In genomic region chr19:4333100-4333775, GRCm38 (mm10) we compare ENCODE assay signal across 7 mouse cellular contexts. TPM values are rescaled to one million over a fixed set of nuclear protein-coding genes. Genes with fewer than 3 reads are reported as not detected.
DNase-seq lines count a peak whose midpoint lies in the region; ATAC-seq and TF ChIP-seq lines count a peak whose summit lies in the region.

No protein-coding gene starts in this region.

- TF ChIP-seq CTCF in liver, postnatal 0 days (IDR thresholded peaks at IDR 0.05; ENCODE audit: low read depth), result no peak

- WGBS in hindbrain, embryonic 15.5 days, result under 1% methylated on average over 13 of the region's 13 CpGs
- WGBS in liver, postnatal 0 days (ENCODE audit: insufficient replicate concordance), result under 1% methylated on average over 13 of the region's 13 CpGs
- WGBS in stomach, embryonic 16.5 days, result 0% methylated on average over 13 of the region's 13 CpGs

- H3K27me3 ChIP-seq in hindbrain, embryonic 15.5 days, result no peaks in the 10 kb centered on the region
- no peaks in the 10 kb centered on the region for H3K27me3 ChIP-seq in liver, postnatal 0 days (ENCODE audit: insufficient read depth, low read length)
- no peaks in the 10 kb centered on the region for H3K27me3 ChIP-seq in stomach, embryonic 16.5 days (ENCODE audit: control insufficient read depth, insufficient read depth, low read length)

- peak overlapping the region; percentile 53 for H3K4me3 ChIP-seq in hindbrain, embryonic 15.5 days
- peak overlapping the region; percentile 61 for H3K4me3 ChIP-seq in liver, postnatal 0 days (ENCODE audit: low read depth, low read length)
- H3K4me3 ChIP-seq in stomach, embryonic 16.5 days (replicated peaks; ENCODE audit: low read length), result peak overlapping the region; percentile 67

- peak overlapping the region; percentile 88 for H3K27ac ChIP-seq in hindbrain, embryonic 15.5 days (replicated peaks)
- H3K27ac ChIP-seq in liver, postnatal 0 days (ENCODE audit: low read depth), result peak overlapping the region; percentile 86
- H3K27ac ChIP-seq in stomach, embryonic 16.5 days (ENCODE audit: low read length), result peak overlapping the region; percentile 96

- H3K9me3 ChIP-seq in hindbrain, embryonic 15.5 days, result no peaks in the 10 kb centered on the region
- no peaks in the 10 kb centered on the region for H3K9me3 ChIP-seq in liver, postnatal 0 days (ENCODE audit: low read length)
- no peaks in the 10 kb centered on the region for H3K9me3 ChIP-seq in stomach, embryonic 16.5 days (replicated peaks; ENCODE audit: control insufficient read depth, low read length)

- peak; percentile 42; the same call in 1 of the 2 replicates for ATAC-seq in erythroblast, adult 5-6 weeks (replicated peaks; ENCODE audit: low FRiP score, poor library complexity, severe bottlenecking)
- ATAC-seq in hindbrain, embryonic 15.5 days (ENCODE audit: low FRiP score, low read depth), result peak; percentile 44
- peak; percentile 47 for ATAC-seq in liver, postnatal 0 days
- peak; percentile 30; the same call in 1 of the 2 replicates for ATAC-seq in stomach, embryonic 16.5 days (ENCODE audit: insufficient read depth, low FRiP score)

- H3K4me2 ChIP-seq in hindbrain, embryonic 15.5 days, result peak overlapping the region; percentile 78
- peak overlapping the region; percentile 88 for H3K4me2 ChIP-seq in liver, postnatal 0 days (ENCODE audit: low read depth, low read length)
- H3K4me2 ChIP-seq in stomach, embryonic 16.5 days (ENCODE audit: low read depth, low read length), result peak overlapping the region; percentile 93

- H3K36me3 ChIP-seq in hindbrain, embryonic 15.5 days, result peaks cover 25% of the 10 kb centered on the region
- H3K36me3 ChIP-seq in liver, postnatal 0 days (replicated peaks; ENCODE audit: insufficient read depth, low read length), result peaks cover 29% of the 10 kb centered on the region
- no peaks in the 10 kb centered on the region; the same call in none of the 2 replicates for H3K36me3 ChIP-seq in stomach, embryonic 16.5 days (ENCODE audit: control insufficient read depth, insufficient read depth, low read length)

- H3K9ac ChIP-seq in hindbrain, embryonic 15.5 days, result peak overlapping the region; percentile 59
- H3K9ac ChIP-seq in liver, postnatal 0 days (replicated peaks), result peak overlapping the region; percentile 72
- peak overlapping the region; percentile 80 for H3K9ac ChIP-seq in stomach, embryonic 16.5 days (ENCODE audit: low read length)

- TF ChIP-seq EP300 in liver, postnatal 0 days (IDR thresholded peaks at IDR 0.05; ENCODE audit: low read depth), result no peak

- peaks cover 40% of the 10 kb centered on the region for H3K4me1 ChIP-seq in hindbrain, embryonic 15.5 days (replicated peaks)
- peaks cover 33% of the 10 kb centered on the region for H3K4me1 ChIP-seq in liver, postnatal 0 days (ENCODE audit: insufficient read depth)
- H3K4me1 ChIP-seq in stomach, embryonic 16.5 days (ENCODE audit: control insufficient read depth, insufficient read depth, low read length), result peaks cover 25% of the 10 kb centered on the region

- peak; percentile 38 for DNase-seq in retina, embryonic 14.5 days (ENCODE audit: low spot score)
- DNase-seq in retina, postnatal 1 day, result no peak
- DNase-seq in adipocyte (ENCODE audit: low spot score), result peak; percentile 74
- DNase-seq in liver, postnatal 0 days, result peak; percentile 33

RNA-seq across cellular contexts. Expression of gene Grk2, which starts 27.2 kb away (rescaled TPM):
- 63.4 and 93.2 TPM in 2 replicates for total RNA-seq in erythroblast, adult 5-6 weeks (2015; ENCODE audit: low replicate concordance)
- 40.1 and 60.1 TPM in 2 replicates for total RNA-seq in erythroblast, adult 5-6 weeks (2017; ENCODE audit: low replicate concordance)
- polyA plus RNA-seq in hindbrain, embryonic 15.5 days (2015; fragmentation: Nextera tagmentation; extraction: Ambion mirVana), result 25.7 and 31.9 TPM in 2 replicates
- polyA plus RNA-seq in liver, postnatal 0 days (2015; fragmentation: Nextera tagmentation; extraction: Ambion mirVana), result 11.9 and 14.8 TPM in 2 replicates
- 18.0 and 20.0 TPM in 2 replicates for polyA plus RNA-seq in stomach, embryonic 16.5 days (2015; fragmentation: Nextera tagmentation; extraction: Ambion mirVana)

RNA-seq across cellular contexts. Expression of gene Ankrd13d, which starts 50.3 kb away (rescaled TPM):
- 0.63 TPM in 1 of 2 replicates, not detected in the other for total RNA-seq in erythroblast, adult 5-6 weeks (2015; ENCODE audit: low replicate concordance)
- total RNA-seq in erythroblast, adult 5-6 weeks (2017; ENCODE audit: low replicate concordance), result 0.84 TPM in 1 of 2 replicates, not detected in the other
- 58.3 and 63.4 TPM in 2 replicates for polyA plus RNA-seq in hindbrain, embryonic 15.5 days (2015; fragmentation: Nextera tagmentation; extraction: Ambion mirVana)
- polyA plus RNA-seq in liver, postnatal 0 days (2015; fragmentation: Nextera tagmentation; extraction: Ambion mirVana), result 0.54 and 0.92 TPM in 2 replicates
- polyA plus RNA-seq in stomach, embryonic 16.5 days (2015; fragmentation: Nextera tagmentation; extraction: Ambion mirVana), result 10.9 and 11.9 TPM in 2 replicates
